Mouse (Mus musculus) monocyte, adult 2 months (primary cell): ENCODE measurements around the gene Rapgef1.
A peak's percentile ranks its signal among the peaks of the same experiment; 100 is the strongest.

Source experiments
- DNase-seq, 2 experiments: peaks; one replicate each; pipeline ENCODE4 v3.0.0; 2022; ENCODE audit warnings: low spot score in 2 of 2, low read depth in 1 of 2

Gene Rapgef1

DNA sequence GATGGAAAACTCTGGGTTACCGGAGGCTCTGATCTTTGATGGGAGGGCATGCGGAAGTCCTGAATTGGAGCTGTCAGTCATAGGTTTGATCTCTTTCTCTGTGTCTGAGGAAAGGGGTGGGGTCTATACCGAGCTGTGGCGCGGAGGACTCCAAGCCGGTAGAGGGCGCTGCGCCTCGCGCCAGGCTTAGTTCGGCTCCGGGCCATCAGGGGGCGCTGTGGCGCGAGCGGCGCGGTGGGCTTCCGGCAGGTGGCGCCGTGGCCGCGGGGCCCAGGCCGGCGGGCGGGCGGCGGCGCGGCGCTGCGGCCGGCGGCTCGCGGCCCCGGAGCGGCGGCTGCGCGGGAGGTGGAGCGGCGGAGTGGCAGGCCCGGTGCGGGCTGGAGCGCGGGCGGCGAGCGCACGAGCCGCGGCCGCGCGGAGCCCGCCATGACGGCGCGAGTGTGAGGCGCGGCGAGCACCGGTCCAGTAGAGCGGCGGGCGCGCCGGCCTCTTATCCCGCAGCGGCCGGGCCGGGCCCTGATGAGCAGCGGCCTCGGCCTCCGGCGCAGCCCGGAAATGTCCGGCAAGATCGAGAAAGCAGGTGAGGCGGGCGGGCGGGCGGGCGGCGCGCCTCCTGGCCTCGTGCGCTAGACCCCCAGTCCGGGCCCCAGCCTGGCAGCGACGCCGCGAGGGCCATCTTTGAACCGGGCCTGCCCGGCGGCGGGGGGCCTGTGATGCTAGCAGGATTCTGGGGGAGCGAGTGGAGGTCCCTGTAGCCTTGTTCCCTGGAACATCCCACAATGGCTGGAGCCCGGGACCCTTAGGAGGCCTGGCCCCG is at the start of gene Rapgef1:
Gene Rapgef1 (plus strand): TSS at position 237 of the 817 bp plus-strand sequence.
- DNase-seq, result peak; percentile 73 to 92

DNA sequence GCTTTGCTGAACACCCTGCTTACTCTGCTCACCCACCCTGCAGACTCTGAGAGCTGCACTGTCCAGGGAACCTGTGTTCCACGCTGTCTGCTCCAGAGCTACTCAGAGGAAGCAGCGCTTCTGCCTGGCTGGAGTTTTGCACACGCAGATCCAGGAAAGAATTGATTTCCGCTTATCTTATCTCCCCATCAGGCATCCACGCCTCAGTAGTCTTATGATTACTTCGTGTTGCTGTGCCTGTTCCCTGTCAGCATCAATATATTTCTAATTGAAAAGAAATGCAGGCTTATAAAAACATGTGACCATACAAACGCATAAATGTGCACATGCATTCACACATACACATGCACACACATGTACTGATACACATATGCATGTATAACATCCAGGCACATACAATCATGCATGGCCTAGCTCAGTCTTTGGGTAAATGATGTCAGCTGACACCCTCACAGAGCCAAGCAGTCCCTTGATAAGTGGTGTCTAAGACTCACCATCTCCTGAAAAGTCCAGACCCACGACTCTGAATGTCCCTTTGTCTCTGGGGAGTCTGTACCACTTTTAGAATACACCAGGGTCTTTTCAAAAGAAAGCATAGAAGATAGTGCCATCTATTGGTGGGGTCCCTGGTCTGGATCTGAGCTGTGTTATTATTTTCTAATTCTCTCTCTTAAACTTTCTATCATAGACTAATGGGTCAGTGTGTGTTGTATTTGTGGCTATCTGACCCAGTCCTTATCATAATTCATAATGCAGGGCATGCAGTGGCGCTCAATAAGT is 47.4 kb upstream of the Rapgef1 start:
- DNase-seq, result no peak

DNA sequence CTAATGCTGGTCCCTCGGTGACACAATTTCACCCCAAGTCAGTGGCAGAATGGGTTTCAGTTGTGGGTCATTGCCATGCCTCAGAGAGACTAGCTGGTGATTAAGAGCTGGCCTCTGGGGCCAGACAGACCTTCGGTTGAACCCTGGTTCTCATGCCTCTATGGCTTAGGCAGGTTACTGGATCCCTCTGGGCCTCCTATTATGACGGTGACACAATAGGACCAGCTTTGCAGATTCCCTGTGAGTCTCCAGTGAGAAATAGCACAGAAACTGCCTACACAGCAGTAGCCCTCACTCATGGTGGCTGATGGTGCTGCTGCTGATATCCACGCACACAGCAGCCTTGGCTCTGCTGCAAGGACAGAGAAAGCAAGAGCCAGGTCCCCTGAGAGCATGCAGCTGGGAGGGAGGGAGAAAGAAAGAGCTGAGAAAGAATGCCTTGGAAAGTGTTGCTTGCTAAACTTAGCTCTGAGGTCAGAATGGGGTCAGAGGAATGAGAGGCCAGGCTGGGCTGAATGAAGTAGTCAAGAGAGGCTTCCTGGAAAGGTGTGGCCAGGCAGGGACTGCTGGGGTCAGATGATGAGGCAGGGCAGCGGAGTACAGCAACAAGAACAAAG is 46.6 kb upstream of the Rapgef1 start:
- no peak for DNase-seq

DNA sequence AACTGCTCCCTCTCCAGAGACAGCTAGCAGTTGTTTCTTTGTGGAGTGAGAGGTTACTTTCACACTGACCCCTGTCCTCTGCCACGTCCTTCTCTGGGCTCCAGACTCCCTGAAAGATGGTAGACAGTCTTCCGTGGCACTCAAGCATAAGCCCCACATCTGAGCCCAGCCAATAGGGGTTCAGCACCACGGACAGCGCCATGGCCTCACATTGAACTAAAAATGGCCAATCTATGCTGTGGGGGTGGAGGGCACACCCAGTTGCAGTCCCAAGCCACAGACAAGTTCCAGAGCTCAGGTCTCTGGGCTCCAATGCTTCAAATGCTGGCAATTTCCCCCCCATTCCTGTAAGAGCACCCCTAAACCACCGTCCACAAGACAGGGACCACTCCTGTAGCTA is 45.9 kb upstream of the Rapgef1 start:
- no peak for DNase-seq

DNA sequence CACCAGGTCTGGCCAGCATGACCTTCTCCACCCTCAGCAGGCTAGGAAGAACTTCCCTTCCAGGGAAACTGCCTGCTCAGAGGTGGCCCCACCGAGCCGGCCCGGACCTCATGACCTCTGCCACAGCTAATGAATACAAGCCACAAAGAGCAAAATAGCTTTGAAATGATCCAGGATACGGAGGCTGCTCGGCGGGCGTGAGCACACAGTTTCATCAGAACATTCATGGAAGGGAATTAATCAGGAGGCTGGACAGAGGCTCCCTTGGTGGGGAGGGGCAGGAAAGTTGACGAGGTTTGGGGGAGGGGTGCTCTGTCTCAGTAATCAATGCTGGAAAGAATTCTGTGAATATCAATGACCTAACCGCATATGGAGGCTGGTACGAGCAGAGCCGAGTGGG is 45.3 kb upstream of the Rapgef1 start:
- DNase-seq, result no peak

DNA sequence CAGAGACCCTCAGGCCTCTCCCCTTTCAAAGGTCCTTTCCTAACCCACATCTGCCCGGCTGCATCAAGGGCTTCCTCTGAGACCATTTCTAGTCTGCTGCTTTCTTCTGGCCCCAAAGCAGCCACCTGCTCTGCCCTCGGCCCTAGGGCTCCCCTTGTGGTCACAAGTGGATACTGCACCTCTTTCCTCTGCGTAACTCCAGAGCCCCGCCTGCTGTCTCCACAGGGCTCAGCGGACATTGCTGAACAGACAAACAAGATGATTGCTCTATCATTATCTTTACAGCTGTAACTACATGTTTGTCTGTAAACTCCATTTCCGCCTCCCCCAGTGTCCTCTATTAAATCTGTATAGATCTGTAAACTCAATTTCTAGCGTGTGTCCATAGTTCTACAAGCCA is 37.1 kb upstream of the Rapgef1 start:
- peak in 1 of 2 experiments; percentile 54 for DNase-seq

DNA sequence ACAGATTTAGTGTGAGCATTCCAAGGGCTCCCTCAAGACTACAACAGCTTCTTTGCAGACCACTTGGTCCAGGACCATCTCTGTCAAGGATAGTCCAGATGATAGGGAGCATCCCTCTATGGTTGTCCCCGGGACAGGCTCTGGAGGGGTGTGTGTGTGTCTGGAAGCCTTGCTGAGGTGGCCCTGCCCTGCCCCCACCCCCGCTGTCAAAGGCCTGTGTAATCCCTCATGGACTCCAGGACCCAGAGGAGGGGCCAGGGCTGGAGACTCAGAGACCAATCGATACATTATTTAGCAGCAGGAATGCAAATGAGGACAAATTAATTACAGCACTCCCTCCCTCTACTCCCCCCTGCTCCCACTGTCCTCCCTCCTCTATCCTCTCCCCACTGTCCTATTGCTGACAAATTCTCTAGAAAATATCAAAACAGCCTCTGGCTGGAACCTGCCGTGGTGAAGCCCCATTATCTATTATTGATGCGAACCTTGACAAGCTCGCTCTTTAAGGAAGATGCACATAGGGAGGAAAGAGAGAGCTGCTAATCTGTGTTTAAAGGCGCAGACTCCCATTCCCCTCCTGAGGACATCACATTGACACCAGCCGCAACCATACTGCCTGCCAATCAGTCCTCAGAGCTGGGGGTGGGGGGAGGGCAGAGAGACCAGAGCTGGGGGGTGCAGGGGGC is 33.4 kb upstream of the Rapgef1 start:
- DNase-seq, result no peak

DNA sequence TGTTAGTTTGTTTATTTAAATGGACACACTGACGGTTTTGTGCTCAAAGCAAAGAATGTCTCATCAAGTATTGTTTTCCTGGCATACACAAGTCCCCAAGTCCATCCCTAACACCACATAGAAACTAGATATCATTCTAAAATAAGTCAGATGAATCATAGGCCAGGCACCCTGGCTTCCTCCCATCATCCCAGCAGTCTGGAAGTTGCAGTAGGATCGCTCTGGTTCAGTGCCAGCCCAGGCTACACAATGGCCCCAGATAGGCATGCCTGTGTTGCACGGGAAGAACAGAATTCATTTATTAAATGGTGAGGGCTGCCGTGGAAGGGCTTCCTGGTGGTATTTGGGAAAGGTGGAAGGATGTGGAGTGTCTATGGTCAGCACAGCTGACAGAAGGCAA is 31.5 kb upstream of the Rapgef1 start:
- DNase-seq, result no peak

DNA sequence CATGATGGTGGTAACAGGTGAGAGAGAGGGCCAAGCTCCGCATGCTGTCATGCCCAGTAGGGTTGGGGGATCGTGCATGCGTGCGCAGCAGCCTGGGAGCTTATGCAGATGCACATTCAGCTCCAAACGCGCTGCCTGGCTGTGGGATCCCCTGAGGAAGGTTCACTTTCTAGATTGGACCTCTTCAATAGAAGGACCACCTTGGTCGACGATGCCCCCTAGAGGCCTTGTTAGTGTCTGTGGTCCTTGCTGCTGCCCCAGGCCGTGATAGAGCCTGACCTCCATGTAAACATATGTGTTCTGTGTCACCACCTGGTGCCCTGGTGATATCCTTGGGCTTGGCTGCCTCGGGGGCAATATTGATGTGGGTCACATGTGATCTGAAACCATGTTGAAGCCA is 30.3 kb upstream of the Rapgef1 start:
- no peak for DNase-seq

DNA sequence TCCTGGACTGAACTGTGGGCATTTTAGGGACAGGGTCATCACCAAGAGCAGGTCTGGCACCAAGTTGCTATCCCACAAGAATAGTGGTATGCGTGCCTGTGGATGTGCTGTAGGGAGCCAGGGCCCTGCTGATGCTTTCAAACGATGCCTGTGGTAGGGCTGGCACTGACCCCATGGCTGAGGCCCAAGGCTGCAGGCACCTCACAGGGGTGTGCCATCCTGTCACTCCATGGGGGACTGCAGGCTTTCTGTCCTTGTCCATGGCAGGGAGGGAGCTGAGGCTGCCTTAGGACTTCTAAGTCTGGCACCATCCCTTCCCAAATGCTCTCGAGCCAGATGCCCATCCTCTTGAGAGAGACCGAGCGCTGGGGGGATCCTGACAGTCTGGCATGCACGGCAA is 27.9 kb upstream of the Rapgef1 start:
- DNase-seq, result no peak

DNA sequence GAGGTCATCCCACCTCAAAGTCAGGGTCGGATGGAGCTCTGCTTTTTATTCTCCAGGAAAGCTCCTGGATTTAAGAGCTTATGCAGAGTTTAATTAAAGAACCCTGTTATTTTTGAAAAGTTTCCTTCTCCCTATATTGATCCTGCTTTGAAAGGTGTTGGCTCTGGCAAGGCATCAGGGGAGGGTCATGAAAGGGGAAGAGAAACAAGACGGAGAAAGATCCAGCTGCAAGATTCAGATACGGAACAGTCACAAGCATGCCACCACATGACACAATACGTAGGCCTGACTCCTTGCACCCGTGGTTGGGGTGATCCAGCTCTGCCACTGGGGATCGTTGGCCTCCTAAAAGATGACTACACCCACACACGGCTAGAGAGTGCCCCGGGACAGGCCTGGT is 27.0 kb upstream of the Rapgef1 start:
- DNase-seq, result peak; percentile 30 to 38

DNA sequence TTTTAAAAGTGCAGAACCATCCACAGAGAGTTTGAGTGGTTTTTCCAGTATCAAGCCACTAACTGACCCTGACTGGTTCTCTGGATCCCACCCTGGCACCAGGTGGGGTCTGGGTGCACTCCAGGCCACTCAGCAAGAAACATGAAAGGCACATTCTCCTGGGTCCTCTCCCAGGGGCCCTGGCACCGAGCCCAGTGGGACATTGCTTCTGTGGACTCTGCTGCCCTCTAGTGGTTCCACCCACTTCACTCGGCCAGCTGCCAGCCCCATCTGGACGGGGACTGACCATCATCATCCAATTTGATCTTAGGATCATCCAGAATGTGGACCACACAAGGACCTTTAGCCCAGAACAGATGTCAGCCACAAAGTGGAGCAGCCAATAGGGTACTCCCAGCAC is 15.6 kb upstream of the Rapgef1 start:
- DNase-seq, result peak in 1 of 2 experiments; percentile 49

DNA sequence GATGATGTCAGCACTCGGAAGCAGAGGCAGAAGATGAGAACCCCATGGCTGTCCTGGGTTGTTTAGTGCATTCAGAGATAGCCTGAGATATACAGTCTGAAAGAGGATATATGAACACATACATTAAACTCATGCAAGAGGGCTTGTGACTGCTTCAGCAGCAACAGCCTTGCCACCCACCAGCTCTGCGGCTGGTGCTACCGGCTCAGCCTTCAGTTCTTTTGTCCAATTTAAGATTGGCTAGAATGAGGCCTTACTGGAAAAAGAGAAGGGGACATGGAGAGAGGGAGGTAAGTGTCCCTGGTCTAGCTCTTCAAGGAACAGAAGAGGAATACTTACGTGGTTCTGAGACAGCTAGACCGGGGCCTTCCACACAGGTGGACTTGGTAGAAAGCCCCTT is 13.9 kb upstream of the Rapgef1 start:
- DNase-seq, result no peak

DNA sequence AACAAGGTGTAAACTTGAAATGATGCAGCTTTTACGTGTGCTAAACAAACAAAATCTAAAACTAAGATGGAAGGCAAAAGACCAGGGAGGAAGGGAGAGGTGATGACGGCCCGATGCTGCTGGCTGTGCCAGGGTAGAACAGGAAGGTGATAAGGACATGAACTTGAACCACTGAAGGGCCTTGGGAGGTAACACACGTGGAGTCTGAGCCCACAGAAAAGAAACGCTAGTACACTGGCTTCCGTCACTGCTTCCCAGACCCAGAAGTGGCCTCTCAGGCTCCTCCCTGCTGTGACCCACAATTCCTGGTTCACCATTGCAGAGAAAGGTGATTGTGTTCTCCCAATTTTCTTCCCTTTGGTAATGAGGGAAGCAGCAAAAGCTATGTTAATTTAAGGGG is 13.1 kb upstream of the Rapgef1 start:
- DNase-seq, result no peak

DNA sequence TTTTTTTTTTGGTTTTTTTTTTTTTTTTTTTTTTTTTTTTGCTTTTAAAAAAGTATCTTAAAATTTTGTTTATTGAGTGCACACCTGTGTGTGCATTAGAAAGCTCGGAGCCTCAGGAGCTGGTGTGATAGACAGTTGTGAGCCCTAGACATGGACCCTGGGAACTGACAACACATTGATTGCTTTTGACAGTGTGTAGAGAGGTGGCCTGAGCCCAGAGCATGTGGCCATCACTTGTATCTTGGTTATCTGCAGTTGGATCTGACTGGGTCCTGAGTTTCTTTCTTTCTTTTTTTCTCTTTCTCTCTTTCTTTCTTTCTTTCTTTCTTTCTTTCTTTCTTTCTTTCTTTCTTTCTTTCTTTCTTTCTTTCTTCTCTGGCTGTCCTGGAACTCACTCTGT is 2.2 kb upstream of the Rapgef1 start:
- DNase-seq, result no peak

DNA sequence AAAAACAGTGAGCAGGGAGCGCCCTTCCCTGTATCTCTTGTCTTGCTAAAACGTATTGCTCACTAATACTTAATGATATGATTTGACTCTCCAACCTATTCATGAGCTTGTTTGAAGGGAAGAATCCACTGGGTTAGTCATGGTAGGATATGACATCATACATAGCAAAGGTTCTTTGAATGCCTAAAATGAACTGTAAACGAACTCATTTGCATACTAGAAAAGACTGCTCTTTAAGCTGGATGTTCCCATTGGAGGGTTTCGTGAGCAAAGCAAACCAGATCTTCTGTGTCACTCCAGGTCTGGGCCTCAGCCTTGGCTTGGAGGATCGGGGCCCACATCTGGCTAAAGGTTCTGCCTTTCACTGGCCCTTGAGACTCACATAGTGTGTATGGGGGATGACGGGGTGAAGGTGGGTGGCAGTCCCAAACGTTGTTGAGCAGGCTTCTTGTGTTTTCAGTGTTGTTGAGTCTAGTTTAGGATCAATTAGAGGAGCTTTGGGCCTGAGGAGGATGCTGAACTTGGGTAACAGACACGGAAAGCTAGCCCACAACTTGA is 515 bp upstream of the Rapgef1 start:
- DNase-seq, result no peak

DNA sequence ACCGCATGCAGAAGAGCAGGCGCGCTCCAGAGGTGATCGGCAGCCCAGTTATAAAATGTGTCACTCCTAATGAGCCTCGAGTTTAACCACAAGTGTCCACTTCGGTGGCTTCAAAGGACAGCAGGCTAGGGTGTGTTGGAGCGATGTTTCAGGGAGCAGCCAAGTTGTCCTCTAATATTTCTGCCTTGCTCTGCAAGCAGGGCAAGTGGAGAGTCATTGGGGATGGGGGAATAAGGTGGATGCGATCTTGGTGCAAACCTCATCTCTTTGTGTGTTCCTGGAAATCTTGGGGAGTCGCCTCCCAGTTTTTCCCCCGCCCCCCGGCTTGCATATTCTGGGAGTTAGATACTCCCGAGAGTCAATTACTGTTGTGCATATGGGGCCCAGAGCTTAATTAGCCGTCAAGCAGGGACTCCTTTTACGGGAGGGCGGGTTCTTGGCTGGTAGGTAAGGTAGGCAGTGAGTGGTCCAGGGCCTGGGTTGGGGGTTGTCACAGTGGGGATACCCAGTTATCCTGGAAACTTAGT is 844 bp downstream of the Rapgef1 start:
- DNase-seq, result no peak

DNA sequence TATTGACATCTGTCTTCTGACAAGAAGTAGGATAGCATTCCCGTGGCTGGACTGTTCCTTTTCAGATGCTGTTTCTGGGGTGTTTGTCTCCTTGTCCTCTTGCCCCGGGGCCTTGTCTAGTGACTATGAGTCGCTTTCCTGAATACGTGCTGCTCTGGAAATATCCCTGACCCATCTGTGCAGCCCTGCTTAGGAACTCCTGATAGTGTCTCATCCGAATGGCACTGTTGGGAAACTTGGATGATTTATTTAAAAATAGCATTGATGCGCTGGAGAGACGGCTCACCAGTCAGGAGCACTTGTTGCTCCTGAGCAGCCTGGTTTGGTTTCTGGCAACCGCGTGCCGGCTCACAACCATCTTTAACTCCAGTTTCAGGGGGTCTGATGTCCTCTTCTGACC is 1.6 kb downstream of the Rapgef1 start:
- no peak for DNase-seq

DNA sequence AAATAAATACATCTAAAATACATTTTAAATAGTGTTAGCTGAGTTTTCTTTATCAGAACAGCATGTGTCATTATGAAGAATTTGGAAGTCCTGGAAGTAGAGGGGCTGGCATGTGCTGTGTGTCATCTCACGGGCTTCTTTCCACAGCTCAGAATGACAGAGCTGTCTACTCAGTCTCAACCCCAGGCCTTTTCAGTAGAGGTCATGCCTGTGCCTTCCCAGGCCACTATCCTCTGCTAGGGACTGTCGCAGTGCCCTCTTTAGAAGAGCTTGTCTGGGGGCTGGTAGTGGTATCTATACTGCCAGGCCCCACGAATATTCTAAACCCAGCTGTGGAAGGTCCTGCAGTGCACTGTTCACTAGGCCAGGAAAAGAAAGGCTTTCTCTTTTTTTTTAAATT is 2.1 kb downstream of the Rapgef1 start:
- no peak for DNase-seq

DNA sequence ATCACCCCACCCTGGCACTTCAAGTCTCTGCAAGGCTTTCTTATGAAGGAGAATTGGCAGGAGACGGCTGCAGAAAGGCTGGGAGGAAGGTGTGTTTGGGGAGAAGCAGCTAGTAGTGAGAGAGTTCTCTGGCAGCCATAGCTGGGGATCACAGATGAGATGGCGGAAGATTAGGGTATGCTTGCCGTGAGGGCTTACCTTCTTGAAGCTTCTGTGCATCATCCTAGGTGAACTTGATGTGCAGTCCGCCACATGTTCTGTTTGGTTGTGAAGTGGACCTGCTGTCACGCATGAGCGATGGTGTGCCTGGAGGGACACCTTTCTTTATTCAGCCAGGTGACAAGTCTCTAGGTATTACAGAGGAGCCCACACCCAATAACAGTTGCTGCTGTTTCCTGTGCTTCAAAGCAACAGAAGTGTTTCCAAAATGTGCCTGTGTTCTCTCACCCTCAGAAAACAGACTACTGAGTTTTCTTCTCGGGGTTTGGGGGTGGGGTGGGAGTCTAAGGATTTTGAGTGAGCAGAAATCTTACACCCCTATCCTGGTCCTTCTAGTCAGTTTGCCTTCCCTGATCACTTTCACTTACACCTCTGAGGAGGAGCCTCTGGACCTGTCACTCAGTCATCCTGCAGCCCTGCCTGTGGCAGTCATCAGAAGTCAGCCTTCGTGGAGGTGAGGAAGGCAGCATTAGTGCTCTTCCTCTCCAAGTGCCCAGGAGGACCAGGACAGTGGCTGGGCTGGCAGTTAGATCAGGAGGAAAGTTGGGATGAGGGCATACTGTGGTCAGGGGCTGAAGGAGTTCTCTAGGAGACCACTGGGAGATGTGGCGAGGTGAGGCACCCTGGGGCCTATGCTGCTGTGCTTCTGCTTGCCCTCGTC is 2.8 kb downstream of the Rapgef1 start:
- DNase-seq, result no peak
